Mouse (Mus musculus) neural tube, embryonic 14.5 days (tissue): ENCODE measurements around the gene Trim65. TPM values are rescaled to one million over a fixed set of nuclear protein-coding genes. Genes with fewer than 3 reads are reported as not detected.

ENCODE experiments used
- polyA plus RNA-seq: library from polyadenylated mRNA; unstranded; fragments of >200 nt; fragmentation: Nextera tagmentation; extraction: Ambion mirVana; gene quantifications from 2 replicates; pipeline ENCODE4 v1.2.1, GENCODE M21; 2014

The Trim65 gene
- polyA plus RNA-seq, 1 experiment from 2014 or later = 3.1 TPM

Other genes starting within 250 kb of the Trim65 start
- gene Smim5, start 231.2 kb downstream of the Trim65 start, polyA plus RNA-seq = 1.6 and 1.8 TPM in 2 replicates
- gene Smim6, start 219.1 kb downstream of the Trim65 start, polyA plus RNA-seq = 0.43 and 0.64 TPM in 2 replicates
- 40.1 and 45.5 TPM in 2 replicates for gene Sap30bp, start 197.8 kb downstream of the Trim65 start, polyA plus RNA-seq
- 15.3 and 19.9 TPM in 2 replicates for gene Recql5, start 197.7 kb downstream of the Trim65 start, polyA plus RNA-seq
- gene Itgb4, start 156.4 kb downstream of the Trim65 start, polyA plus RNA-seq = 1.6 and 2.3 TPM in 2 replicates
- gene Galk1, start 118.4 kb downstream of the Trim65 start, polyA plus RNA-seq = 45.0 and 53.6 TPM in 2 replicates
- 1,887 and 2,049 TPM in 2 replicates for gene H3f3b, start 103.2 kb downstream of the Trim65 start, polyA plus RNA-seq
- gene Unk, start 100.8 kb downstream of the Trim65 start, polyA plus RNA-seq = 29.1 and 29.5 TPM in 2 replicates
- gene Unc13d, start 53.2 kb downstream of the Trim65 start, polyA plus RNA-seq = 0.88 and 0.98 TPM in 2 replicates
- 161 and 177 TPM in 2 replicates for gene Wbp2, start 44.1 kb downstream of the Trim65 start, polyA plus RNA-seq
- gene Trim47, start 3.9 kb downstream of the Trim65 start, polyA plus RNA-seq = 3.5 and 4.0 TPM in 2 replicates
- gene Mrpl38, start 7.7 kb upstream of the Trim65 start, polyA plus RNA-seq = 81.5 and 91.0 TPM in 2 replicates
- 42.2 and 42.9 TPM in 2 replicates for gene Fbf1, start 37.0 kb upstream of the Trim65 start, polyA plus RNA-seq
- 82.0 and 96.1 TPM in 2 replicates for gene Ten1, start 67.7 kb upstream of the Trim65 start, polyA plus RNA-seq
- 65.6 and 78.5 TPM in 2 replicates for gene Acox1, start 67.9 kb upstream of the Trim65 start, polyA plus RNA-seq
- 0.53 and 0.62 TPM in 2 replicates for gene Evpl, start 106.9 kb upstream of the Trim65 start, polyA plus RNA-seq
- 52.0 and 57.2 TPM in 2 replicates for gene Srp68, start 143.1 kb upstream of the Trim65 start, polyA plus RNA-seq
- gene Galr2, start 149.8 kb upstream of the Trim65 start, polyA plus RNA-seq = 0.22 and 0.46 TPM in 2 replicates
- gene Exoc7, start 176.1 kb upstream of the Trim65 start, polyA plus RNA-seq = 112 and 129 TPM in 2 replicates
- 5.0 and 7.3 TPM in 2 replicates for gene Foxj1, start 204.3 kb upstream of the Trim65 start, polyA plus RNA-seq